Mouse (Mus musculus) testis, adult 2 months (tissue): ENCODE measurements at regions not wholly inside any gene's neighbourhood (a gene's known extent, or its start where the extent isn't known, plus 50 kb on each side); places are given as distances from the start of the nearest gene placed in this dataset.
A peak's percentile ranks its signal among the peaks of the same experiment; 100 is the strongest.

ENCODE experiments used
- H3K27ac ChIP-seq: fragments of 200-500 bp; 2 replicates; pipeline ENCODE4 v1.5.1; 2012; ENCODE audit warnings: low read depth, low read length; ENCODE audit not compliant: control insufficient read depth, insufficient read depth
- H3K27me3 ChIP-seq: fragments of 200-500 bp; 2 replicates; pipeline ENCODE4 v1.6.1; 2012; ENCODE audit warnings: mild to moderate bottlenecking, low read length, moderate library complexity; ENCODE audit not compliant: control insufficient read depth, insufficient read depth
- H3K36me3 ChIP-seq: fragments of 200-500 bp; 2 replicates; pipeline ENCODE4 v1.6.1; 2012; ENCODE audit warnings: mild to moderate bottlenecking, low read length; ENCODE audit not compliant: control insufficient read depth, insufficient read depth
- H3K4me1 ChIP-seq: fragments of 200-500 bp; 2 replicates; pipeline ENCODE4 v1.6.1; 2012; ENCODE audit warnings: low read length; ENCODE audit not compliant: control insufficient read depth, insufficient read depth
- H3K4me3 ChIP-seq: fragments of 200-500 bp; 2 replicates; pipeline ENCODE4 v1.5.1; 2012; ENCODE audit warnings: low read depth, mild to moderate bottlenecking, low read length, moderate library complexity, mixed read lengths; ENCODE audit not compliant: control insufficient read depth
- CTCF ChIP-seq: fragments of 200-500 bp; IDR thresholded peaks from 2 replicates; pipeline ENCODE4 v1.5.1; 2012; ENCODE audit warnings: low read depth, mild to moderate bottlenecking, inconsistent platforms, low read length, moderate library complexity; ENCODE audit not compliant: control insufficient read depth, insufficient read depth, insufficient replicate concordance
- POLR2A ChIP-seq: fragments of 200-500 bp; IDR thresholded peaks from 2 replicates; pipeline ENCODE4 v1.6.1; 2012; ENCODE audit warnings: low read depth, mild to moderate bottlenecking, inconsistent platforms, low read length, moderate library complexity; ENCODE audit not compliant: control insufficient read depth

DNA sequence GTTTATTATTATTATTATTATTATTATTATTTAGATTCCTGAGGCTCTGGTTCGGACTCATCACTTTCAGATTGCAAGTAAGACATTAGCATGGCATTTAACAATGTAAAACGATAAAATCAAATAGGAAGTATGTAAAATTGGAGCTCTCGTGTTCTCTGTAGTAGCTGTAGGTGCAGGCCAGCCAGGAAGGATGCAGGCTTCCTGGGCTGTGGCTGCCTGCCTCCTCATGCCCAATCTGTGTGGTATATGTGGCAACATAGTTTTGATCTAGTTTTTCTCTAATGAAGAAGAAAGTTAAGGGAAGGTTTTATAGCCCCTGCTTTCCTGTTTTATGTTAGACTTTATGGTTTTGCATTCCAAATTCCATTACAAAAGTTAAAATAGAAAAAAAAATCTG lies 275.6 kb downstream of the Ankrd50 start:
- no peaks in the 10 kb centered on the region for H3K27me3 ChIP-seq
- no peak overlapping the region for H3K27ac ChIP-seq
- H3K36me3 ChIP-seq = no peaks in the 10 kb centered on the region
- no peaks in the 10 kb centered on the region for H3K4me1 ChIP-seq
- TF ChIP-seq CTCF = no peak
- no peak for TF ChIP-seq POLR2A
- H3K4me3 ChIP-seq = no peak overlapping the region

DNA sequence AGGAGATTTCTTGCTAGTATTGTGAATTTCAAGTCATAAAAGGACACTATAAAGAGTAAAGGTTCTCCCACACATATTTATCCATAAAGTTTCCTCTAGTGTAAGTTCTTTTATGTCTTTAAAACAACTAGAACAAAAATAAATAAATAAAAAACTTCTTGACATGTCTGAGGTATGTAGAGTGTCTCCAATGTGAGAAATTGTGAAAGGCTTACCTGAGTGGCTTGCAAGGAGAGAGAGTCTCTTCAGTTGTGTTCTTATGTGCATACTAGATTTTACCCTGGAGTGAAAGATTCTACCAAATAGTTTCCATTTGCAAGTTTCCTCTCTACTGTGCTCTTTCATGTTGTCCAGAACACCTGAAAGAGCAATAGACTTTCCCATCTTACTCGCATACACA lies 276.8 kb downstream of the Ankrd50 start:
- no peaks in the 10 kb centered on the region for H3K4me1 ChIP-seq
- no peak overlapping the region for H3K4me3 ChIP-seq
- no peaks in the 10 kb centered on the region for H3K36me3 ChIP-seq
- no peaks in the 10 kb centered on the region for H3K27me3 ChIP-seq
- H3K27ac ChIP-seq = no peak overlapping the region
- no peak for TF ChIP-seq CTCF
- TF ChIP-seq POLR2A = no peak

DNA sequence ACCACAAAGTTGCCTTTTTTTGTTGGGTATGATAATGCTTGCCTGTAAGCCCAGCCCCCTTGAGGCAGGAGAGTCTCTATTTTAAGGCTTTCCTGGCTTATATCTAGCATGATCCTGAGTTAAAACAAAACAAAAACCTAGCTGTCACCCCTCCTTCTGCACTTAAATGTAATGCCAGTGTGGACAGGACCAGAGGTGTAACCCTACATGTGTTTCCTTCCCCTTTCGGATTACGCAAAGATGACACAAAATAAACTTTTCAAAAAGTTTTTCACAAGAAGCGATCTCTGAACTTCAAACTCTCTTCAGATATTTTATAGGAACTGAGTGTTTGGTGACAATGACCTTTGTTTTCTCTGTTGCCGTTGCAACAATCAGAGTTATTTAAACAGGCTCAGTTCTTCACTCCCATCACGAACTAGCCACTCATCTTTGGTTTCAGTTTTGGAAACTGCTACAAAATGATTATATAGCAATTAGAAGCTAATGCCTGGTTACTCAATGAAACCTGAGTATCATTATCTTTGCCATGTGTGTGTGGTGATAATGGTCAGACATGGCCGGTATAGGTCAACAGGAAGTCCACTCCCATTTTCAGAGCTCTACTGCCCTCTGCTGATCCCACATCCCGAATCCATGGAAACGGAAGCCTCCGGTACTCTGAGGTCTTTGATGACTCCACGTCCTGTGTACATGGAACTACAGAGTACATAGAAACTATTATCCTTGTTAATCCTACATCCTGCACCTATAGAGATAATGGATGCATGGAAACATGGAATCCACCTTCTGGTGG lies 282.6 kb downstream of the Ankrd50 start:
- H3K27me3 ChIP-seq = no peaks in the 10 kb centered on the region
- no peaks in the 10 kb centered on the region for H3K36me3 ChIP-seq
- H3K27ac ChIP-seq = no peak overlapping the region
- H3K4me1 ChIP-seq = no peaks in the 10 kb centered on the region
- TF ChIP-seq POLR2A (no peak), CTCF (peak; percentile 50; the same call in 1 of the 2 replicates)
- H3K4me3 ChIP-seq = no peak overlapping the region

DNA sequence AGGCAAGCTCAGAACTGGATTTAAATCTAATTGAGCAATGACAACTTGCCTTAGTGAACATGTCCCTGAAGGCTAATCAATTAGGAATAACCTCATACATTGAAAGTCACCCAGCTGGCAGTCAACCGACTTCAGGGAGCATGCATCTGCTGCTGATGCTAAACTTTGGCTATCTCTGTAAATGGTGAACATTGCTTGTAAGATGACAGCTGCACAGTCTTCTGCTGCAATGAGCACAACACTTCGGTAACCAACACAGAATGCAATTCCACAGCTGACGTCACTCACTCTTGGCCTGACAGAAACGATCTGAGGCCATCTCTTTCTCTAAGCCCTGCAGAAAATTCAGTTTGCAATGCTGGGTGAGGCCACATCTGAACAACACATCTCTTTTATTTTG lies 290.6 kb downstream of the Ankrd50 start:
- no peaks in the 10 kb centered on the region for H3K4me1 ChIP-seq
- H3K27me3 ChIP-seq = no peaks in the 10 kb centered on the region
- TF ChIP-seq POLR2A = no peak
- TF ChIP-seq CTCF = no peak
- H3K36me3 ChIP-seq = no peaks in the 10 kb centered on the region
- no peak overlapping the region for H3K4me3 ChIP-seq
- H3K27ac ChIP-seq = no peak overlapping the region

DNA sequence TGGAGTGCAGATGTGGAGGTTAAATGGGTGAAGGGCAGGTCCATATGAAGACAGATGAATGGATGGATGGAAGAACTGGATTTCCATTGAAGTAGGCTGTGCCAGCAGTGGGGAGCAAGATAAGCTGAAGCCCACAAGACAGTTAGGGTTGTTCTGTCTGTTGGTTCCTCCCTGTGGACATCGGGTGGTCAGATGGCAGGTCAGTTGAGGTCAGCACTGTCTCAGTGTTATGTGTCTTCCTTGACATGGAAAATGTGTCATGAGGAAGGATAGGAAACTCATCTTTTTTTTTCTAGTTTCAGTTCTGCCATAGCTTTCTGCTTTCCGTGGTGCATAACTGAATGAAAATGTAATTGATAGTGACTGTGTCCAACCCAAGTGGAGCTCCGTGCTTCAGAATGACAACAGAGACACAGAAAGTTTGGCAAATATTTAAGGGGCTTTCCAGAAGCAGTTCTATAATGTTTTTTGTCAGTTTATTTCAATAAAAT lies 297.2 kb downstream of the Ankrd50 start:
- Histone ChIP-seq H3K36me3 (no peaks in the 10 kb centered on the region), H3K4me3 (no peak overlapping the region), H3K27me3 (no peaks in the 10 kb centered on the region), H3K27ac (no peak overlapping the region), H3K4me1 (no peaks in the 10 kb centered on the region)
- TF ChIP-seq POLR2A (no peak), CTCF (no peak)

DNA sequence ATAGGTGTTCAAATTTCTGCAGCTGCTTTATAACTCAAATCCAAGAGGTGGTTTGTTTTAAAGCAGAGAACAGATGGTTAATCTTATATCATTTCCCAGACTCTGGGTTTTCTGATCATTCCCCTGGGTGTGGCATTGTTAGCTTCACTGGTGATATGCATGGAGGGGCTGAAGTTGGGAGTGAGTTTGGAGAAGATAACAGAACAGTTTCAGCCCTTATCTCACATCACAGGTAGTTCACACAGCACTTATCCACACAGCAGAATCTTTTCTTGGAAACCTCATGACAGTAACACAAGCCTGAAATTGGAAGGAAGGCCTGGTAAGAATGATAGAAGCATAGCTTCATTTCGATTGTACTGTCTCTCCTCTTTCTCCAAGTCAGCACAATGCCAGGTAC lies 298.1 kb downstream of the Ankrd50 start:
- Histone ChIP-seq H3K27me3 (no peaks in the 10 kb centered on the region), H3K4me1 (no peaks in the 10 kb centered on the region), H3K27ac (no peak overlapping the region), H3K4me3 (no peak overlapping the region), H3K36me3 (no peaks in the 10 kb centered on the region)
- no peak for TF ChIP-seq CTCF
- no peak for TF ChIP-seq POLR2A

DNA sequence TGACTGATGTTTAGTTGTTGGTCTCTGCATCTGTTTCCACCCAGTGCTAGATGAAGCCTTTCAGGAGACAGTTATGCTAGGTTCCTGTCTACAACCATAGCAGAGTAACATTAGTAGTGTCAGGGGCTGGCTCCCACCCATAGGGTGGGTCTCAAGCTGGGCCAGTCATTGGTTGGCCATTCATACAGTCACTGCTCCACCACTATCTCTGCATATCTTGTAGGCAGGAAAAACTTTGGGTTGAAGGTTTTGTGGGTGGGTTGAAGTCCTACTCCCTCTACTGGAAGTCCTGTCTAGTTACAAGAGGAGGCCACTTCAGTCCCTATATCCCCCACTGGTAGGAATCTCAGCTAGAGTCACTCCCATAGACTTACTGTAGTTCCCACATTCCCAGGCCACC lies 306.3 kb downstream of the Ankrd50 start:
- Histone ChIP-seq H3K4me3 (no peak overlapping the region), H3K36me3 (no peaks in the 10 kb centered on the region)
- TF ChIP-seq CTCF (no peak), POLR2A (no peak)

More for the DNA sequence above, 306.3 kb downstream of the Ankrd50 start:
- Histone ChIP-seq H3K27me3 (no peaks in the 10 kb centered on the region), H3K4me1 (peaks cover 4% of the 10 kb centered on the region; the same call in 1 of the 2 replicates), H3K27ac (no peak overlapping the region)
